Mouse (Mus musculus) midbrain, embryonic 10.5 days (tissue): ENCODE measurements around the gene Wnt1. TPM values are rescaled to one million over a fixed set of nuclear protein-coding genes. Genes with fewer than 3 reads are reported as not detected.
"Not testable (repeated sequence)": the region's sequence is repeated elsewhere in the genome, so short reads cannot be mapped to it uniquely, and the experiment has no call there.

ENCODE experiments used
- DNase-seq: peaks from one replicate; pipeline ENCODE4 v3.0.0-alpha.2; 2017; ENCODE audit warnings: low spot score
- H3K27ac ChIP-seq: fragments of 300-500 bp; sonication (generic); replicated peaks from 2 replicates; pipeline ENCODE4 v1.5.1; 2016; ENCODE audit warnings: mild to moderate bottlenecking
- H3K27me3 ChIP-seq: fragments of 300-500 bp; sonication (generic); 2 replicates; pipeline ENCODE4 v1.6.1; 2016; ENCODE audit warnings: low read depth, mild to moderate bottlenecking; ENCODE audit not compliant: poor library complexity, severe bottlenecking
- H3K36me3 ChIP-seq: fragments of 300-500 bp; sonication (generic); 2 replicates; pipeline ENCODE4 v1.6.1; 2016; ENCODE audit warnings: mild to moderate bottlenecking, moderate library complexity
- H3K4me1 ChIP-seq: fragments of 300-500 bp; sonication (generic); 2 replicates; pipeline ENCODE4 v1.6.1; 2016
- H3K4me3 ChIP-seq: fragments of 300-500 bp; sonication (generic); 2 replicates; pipeline ENCODE4 v1.5.1; 2016; ENCODE audit warnings: mild to moderate bottlenecking, moderate library complexity
- H3K9me3 ChIP-seq: fragments of 300-500 bp; sonication (generic); replicated peaks from 2 replicates; pipeline ENCODE4 v1.6.1; 2016; ENCODE audit warnings: mild to moderate bottlenecking
- WGBS: fragments of 180-500 bp; shearing (Covaris S2); methylation state at CpG from one replicate; pipeline ENCODE4 v1.1.7; 2016; 5-methylcytosine and 5-hydroxymethylcytosine counted together
- polyA plus RNA-seq: library from polyadenylated mRNA; unstranded; fragments of >200 nt; fragmentation: Nextera tagmentation; extraction: Ambion mirVana; gene quantifications from 2 replicates; pipeline ENCODE4 v1.2.1, GENCODE M21; 2016

The Wnt1 gene
- polyA plus RNA-seq, 1 experiment from 2014 or later: 24.0 TPM

GRCm38 (mm10) chr15:98799396-98799795, 9.7 kb downstream of the Wnt1 start:
- Histone ChIP-seq H3K36me3 (no peaks in the 10 kb centered on the region), H3K9me3 (no peaks in the 10 kb centered on the region), H3K4me3 (no peak overlapping the region), H3K27me3 (peaks cover 100% of the 10 kb centered on the region), H3K4me1 (peaks cover 71% of the 10 kb centered on the region), H3K27ac (no peak overlapping the region)
- WGBS: 10% methylated on average over 12 of the region's 12 CpGs
- peak; percentile 93 for DNase-seq

DNA sequence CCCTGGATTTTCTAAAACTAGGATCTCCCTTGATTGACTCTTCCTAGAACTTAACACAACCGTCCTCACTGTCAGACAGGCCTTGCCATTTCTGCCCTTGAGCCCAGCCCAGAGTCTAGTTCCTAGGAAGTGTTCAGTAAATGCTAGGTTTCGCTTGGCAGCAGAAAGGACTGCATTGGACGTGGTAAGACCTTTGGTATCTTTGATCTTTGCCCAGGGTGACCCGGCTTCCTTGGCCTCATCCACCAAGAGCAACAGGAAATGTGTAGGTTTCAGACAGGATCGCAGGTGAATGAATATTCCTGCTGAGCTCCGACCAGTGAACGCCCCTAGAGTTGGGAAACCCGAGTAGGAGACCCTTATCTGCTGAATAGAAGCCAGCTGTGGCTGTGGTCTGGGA, 13.3 kb downstream of the Wnt1 start:
- 4% methylated on average over 8 of the region's 8 CpGs for WGBS
- H3K36me3 ChIP-seq: no peaks in the 10 kb centered on the region
- H3K4me1 ChIP-seq: peaks cover 72% of the 10 kb centered on the region
- H3K4me3 ChIP-seq: 0 out of 2 replicates have a peak overlapping the region, but pooled peaks have one; percentile 32
- H3K27ac ChIP-seq: no peak overlapping the region
- H3K27me3 ChIP-seq: peaks cover 100% of the 10 kb centered on the region
- no peaks in the 10 kb centered on the region for H3K9me3 ChIP-seq
- no peak for DNase-seq

DNA sequence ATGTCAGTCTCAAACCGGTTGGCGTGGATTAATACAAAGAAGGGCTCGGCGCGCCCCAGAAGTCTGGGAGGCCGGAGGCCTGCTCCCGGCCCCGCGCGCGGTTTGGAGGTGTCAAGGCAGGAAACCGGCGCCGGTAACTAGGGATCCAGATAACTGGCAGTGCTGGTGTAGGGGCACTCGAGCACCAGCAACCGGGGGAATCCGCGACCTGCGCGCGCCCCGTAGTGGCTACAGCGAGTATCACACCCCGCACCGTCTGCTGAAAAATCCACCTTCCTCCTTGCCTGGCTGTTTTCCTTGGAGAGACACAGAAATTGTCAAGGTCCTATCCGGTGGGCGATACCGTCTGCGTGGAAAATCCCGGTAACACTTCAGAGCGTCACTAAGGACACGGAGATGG, 14.4 kb downstream of the Wnt1 start:
- peaks cover 72% of the 10 kb centered on the region for H3K4me1 ChIP-seq
- peak overlapping the region; percentile 32; the same call in 1 of the 2 replicates for H3K4me3 ChIP-seq
- no peaks in the 10 kb centered on the region for H3K9me3 ChIP-seq
- H3K27me3 ChIP-seq: peaks cover 100% of the 10 kb centered on the region
- under 1% methylated on average over 32 of the region's 32 CpGs for WGBS
- no peaks in the 10 kb centered on the region for H3K36me3 ChIP-seq
- no peak overlapping the region for H3K27ac ChIP-seq
- peak; percentile 87 for DNase-seq

GRCm38 (mm10) chr15:98805324-98806040, 15.8 kb downstream of the Wnt1 start:
- Histone ChIP-seq H3K9me3 (no peaks in the 10 kb centered on the region), H3K36me3 (no peaks in the 10 kb centered on the region), H3K4me3 (peak overlapping the region; percentile 59), H3K27me3 (peaks cover 99% of the 10 kb centered on the region), H3K4me1 (peaks cover 71% of the 10 kb centered on the region), H3K27ac (peak overlapping the region; percentile 82)
- peak; percentile 85 for DNase-seq
- under 1% methylated on average over 64 of the region's 64 CpGs for WGBS

GRCm38 (mm10) chr15:98806071-98806808, 16.6 kb downstream of the Wnt1 start:
- Histone ChIP-seq H3K27me3 (peaks cover 98% of the 10 kb centered on the region), H3K4me1 (peaks cover 71% of the 10 kb centered on the region)

GRCm38 (mm10) chr15:98806809-98807770, 17.4 kb downstream of the Wnt1 start:
- Histone ChIP-seq H3K27ac (peak overlapping the region; percentile 82), H3K4me1 (peaks cover 71% of the 10 kb centered on the region), H3K27me3 (peaks cover 90% of the 10 kb centered on the region), H3K9me3 (no peaks in the 10 kb centered on the region), H3K36me3 (peaks cover 14% of the 10 kb centered on the region), H3K4me3 (peak overlapping the region; percentile 59)
- DNase-seq: peak; percentile 58
- WGBS: under 1% methylated on average over 57 of the region's 58 CpGs

More at GRCm38 (mm10) chr15:98806071-98806808, 16.6 kb downstream of the Wnt1 start:
- peaks cover 6% of the 10 kb centered on the region for H3K36me3 ChIP-seq
- 2% methylated on average over 30 of the region's 30 CpGs for WGBS
- no peaks in the 10 kb centered on the region for H3K9me3 ChIP-seq
- peak overlapping the region; percentile 82 for H3K27ac ChIP-seq
- H3K4me3 ChIP-seq: peak overlapping the region; percentile 59
- DNase-seq: peak; percentile 55

- DNase-seq: peak; percentile 46
- Histone ChIP-seq H3K9me3 (no peaks in the 10 kb centered on the region), H3K27ac (peak overlapping the region; percentile 82), H3K36me3 (peaks cover 23% of the 10 kb centered on the region), H3K4me1 (peaks cover 67% of the 10 kb centered on the region), H3K4me3 (peak overlapping the region; percentile 59), H3K27me3 (peaks cover 80% of the 10 kb centered on the region)
- 1% methylated on average over 34 of the region's 34 CpGs for WGBS
Observed at GRCm38 (mm10) chr15:98807895-98808650, 18.4 kb downstream of the Wnt1 start.

DNA sequence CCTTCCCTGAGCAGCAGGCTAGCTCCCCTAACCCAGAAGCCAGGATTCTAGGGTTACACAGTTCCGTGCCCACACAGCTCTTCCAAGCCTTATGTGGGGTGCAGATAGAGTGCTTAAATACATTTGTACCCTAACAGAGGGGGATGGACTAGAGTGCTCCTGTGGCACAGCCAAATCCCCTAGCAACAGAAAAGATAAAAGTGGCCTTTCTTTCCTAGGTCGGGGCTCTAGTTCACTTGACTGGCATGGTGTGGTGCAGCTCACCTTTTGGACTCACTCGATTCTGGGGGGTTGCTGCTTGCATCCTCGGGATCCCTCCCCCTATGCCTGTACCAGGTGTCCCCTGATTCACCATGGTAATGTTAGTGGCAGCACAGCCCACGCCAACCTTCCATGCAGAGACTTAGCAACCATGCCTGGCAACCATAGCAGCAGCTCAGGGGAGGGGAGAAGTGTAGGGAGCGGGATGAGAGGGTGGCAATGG, 19.0 kb downstream of the Wnt1 start:
- WGBS: 13% methylated on average over 6 of the region's 6 CpGs
- Histone ChIP-seq H3K27ac (no peak overlapping the region), H3K36me3 (peaks cover 29% of the 10 kb centered on the region), H3K4me3 (peak overlapping the region; percentile 59), H3K9me3 (no peaks in the 10 kb centered on the region), H3K4me1 (peaks cover 61% of the 10 kb centered on the region), H3K27me3 (peaks cover 74% of the 10 kb centered on the region)
- no peak for DNase-seq

DNA sequence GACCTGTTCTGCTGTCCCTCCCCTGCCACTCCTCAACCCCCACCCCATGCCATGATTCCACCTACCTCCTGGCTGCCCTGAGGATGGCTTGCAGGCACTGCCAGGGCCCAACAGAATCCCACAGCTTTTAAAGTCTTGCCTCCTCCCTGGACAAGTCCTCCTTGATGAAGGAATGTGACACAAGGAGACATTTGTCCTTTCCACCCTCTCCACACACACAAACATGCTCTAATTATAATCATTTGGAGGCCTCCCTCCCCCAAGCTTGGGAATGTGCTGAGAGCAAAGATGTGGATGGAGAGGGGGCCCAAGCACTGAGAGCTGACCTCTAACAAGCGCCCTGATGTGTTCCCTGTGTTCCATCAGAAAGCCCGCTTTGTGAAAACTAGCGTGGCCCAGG, 19.7 kb downstream of the Wnt1 start, which contains the start of gene Ddn:
Ddn (minus strand) TSS at position 101 of the 400 bp plus-strand sequence.
- H3K9me3 ChIP-seq: no peaks in the 10 kb centered on the region
- H3K4me3 ChIP-seq: peak within 1 kb of the TSS; percentile 59
- H3K36me3 ChIP-seq: peaks cover 36% of the 10 kb centered on the region
- 0 out of 2 replicates have a peak within 1 kb of the TSS, but pooled peaks have one; percentile 82 for H3K27ac ChIP-seq
- peaks cover 67% of the 10 kb centered on the region for H3K27me3 ChIP-seq
- no peak for DNase-seq
- H3K4me1 ChIP-seq: peaks cover 54% of the 10 kb centered on the region
- 54% methylated on average over 3 of the region's 3 CpGs for WGBS

DNA sequence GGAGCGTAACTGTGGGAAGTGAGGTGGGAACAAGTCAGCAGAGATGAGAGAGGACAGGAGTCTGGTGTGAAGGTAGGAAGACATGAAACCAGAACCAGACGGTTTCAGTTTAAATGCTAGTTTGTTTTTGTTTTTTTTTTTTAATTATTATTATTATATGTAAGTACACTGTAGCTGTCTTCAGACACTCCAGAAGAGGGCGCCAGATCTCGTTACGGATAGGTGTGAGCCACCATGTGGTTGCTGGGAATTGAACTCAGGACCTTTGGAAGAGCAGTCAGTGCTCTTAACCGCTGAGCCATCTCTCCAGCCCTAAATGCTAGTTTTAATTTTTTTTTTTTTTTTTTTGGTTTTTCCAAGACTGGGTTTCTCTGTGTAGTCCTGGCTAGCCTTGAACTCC, 20.6 kb downstream of the Wnt1 start:
- DNase-seq, H3K9me3 ChIP-seq, H3K27ac ChIP-seq, H3K4me3 ChIP-seq: not testable (repeated sequence)
- 72% methylated on average over 6 of the region's 6 CpGs for WGBS
- Histone ChIP-seq H3K27me3 (peaks cover 59% of the 10 kb centered on the region), H3K4me1 (peaks cover 46% of the 10 kb centered on the region), H3K36me3 (peaks cover 43% of the 10 kb centered on the region)

GRCm38 (mm10) chr15:98812741-98813424, 23.2 kb downstream of the Wnt1 start:
- 82% methylated on average over 20 of the region's 20 CpGs for WGBS
- no peak for DNase-seq
- peaks cover 59% of the 10 kb centered on the region for H3K36me3 ChIP-seq
- peaks cover 19% of the 10 kb centered on the region for H3K4me1 ChIP-seq
- H3K9me3 ChIP-seq: no peaks in the 10 kb centered on the region
- H3K27ac ChIP-seq: no peak overlapping the region
- H3K27me3 ChIP-seq: peaks cover 32% of the 10 kb centered on the region
- no peak overlapping the region; the same call in 1 of the 2 replicates for H3K4me3 ChIP-seq
